Mouse (Mus musculus): ENCODE results near the gene Clcc1.

- TF ChIP-seq CTCF (IDR thresholded peaks at IDR 0.05; ENCODE audit: control insufficient read depth, insufficient read depth, insufficient replicate concordance, low read depth, low read length) (no peak), POLR2A (IDR thresholded peaks at IDR 0.05; ENCODE audit: control insufficient read depth, low read depth, low read length) (no peak)
Observed at GRCm38 (mm10) chr3:108639412-108639811, 14.3 kb upstream of the Clcc1 start.

Data from testis, adult 2 months (tissue).